Mouse (Mus musculus): ENCODE data around the gene Gm6993. TPM values are rescaled to one million over a fixed set of nuclear protein-coding genes. Genes with fewer than 3 reads are reported as not detected.

Gm6993 gene
- not detected for polyA plus RNA-seq (2017; shearing (Covaris generic))

DNA sequence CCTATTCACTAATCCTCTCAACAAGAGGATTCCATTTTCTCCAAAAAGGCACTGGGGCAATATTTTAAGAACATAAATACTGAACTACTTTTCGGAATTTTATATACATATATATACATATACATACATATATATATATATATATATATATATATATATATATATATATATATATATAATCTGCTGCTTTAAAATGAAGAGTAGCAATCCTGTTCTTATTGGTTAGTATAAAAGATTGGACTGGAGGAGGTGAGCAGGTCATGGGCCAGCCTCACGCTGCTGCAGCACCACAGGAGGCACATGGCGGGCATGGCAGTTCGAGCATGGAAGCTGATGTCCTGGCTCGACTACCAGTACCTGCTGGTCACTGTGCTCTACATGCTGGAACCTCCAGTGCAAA is at the start of gene Gm6993:
Gene Gm6993 (plus strand): TSS at position 301 of the 400 bp plus-strand sequence.

DNA sequence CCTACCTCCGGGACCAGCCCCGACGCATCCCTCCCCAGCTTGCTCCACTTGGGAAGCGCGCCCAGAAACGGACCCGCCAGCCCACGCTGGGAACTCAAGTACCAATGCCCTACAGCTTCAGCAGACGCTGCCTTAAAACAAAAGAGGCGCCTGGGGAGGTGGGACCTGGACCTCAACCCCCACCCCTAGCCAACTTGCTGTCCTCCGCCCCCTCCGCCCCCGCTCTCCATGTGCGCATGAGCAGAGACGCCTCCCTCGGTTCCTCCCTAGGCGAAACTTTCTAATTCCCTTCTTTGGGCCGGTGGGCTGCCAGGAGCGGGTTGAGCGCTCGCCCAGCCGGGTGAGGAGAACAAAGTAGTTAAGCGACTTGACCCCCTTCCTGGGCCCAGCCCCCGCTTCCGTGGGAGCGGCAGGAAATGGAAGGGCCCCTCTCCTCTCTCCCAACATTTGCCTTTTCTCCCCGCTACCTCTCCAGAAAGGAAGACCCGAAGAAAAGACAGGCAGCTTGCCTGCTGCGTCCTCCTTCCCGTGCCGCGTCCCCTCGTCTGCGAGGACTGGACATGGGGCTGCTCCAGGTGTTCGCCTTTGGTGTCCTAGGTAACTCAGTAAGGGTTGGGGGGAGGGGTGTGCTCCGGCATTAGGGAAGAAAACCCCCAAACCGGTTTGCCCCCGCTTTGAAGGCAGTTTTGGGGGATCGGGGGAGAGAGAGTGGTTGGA is 24.6 kb downstream of the Gm6993 start, which contains the start of gene Lamb1:
Gene Lamb1 (plus strand): TSS at position 230 of the 717 bp plus-strand sequence.

Other genes with a start within 250 kb of the Gm6993 start
- gene Fam110c, start 166.9 kb upstream of the Gm6993 start, polyA plus RNA-seq (2017; shearing (Covaris generic)) = 0.26 TPM
- gene Lamb1, start 24.5 kb downstream of the Gm6993 start, polyA plus RNA-seq (2017; shearing (Covaris generic)) = not detected
- 102 TPM for gene Dld, start 110.7 kb downstream of the Gm6993 start, polyA plus RNA-seq (2017; shearing (Covaris generic))
- not detected for gene Slc26a3, start 150.1 kb downstream of the Gm6993 start, polyA plus RNA-seq (2017; shearing (Covaris generic))